Mouse (Mus musculus) MN1 (cell line): ENCODE measurements around the gene Abcc4.

Experiments used
- DNase-seq: peaks from one replicate; pipeline ENCODE4 v3.0.0-alpha.2; 2016; ENCODE audit warnings: low spot score

Abcc4 gene

GRCm38 (mm10) chr14:118506591-118507146, 199.3 kb downstream of the Abcc4 start:
- no peak for DNase-seq

- DNase-seq = no peak
These were observed 209.3 kb downstream of the Abcc4 start for GRCm38 (mm10) chr14:118496767-118497166.

DNA sequence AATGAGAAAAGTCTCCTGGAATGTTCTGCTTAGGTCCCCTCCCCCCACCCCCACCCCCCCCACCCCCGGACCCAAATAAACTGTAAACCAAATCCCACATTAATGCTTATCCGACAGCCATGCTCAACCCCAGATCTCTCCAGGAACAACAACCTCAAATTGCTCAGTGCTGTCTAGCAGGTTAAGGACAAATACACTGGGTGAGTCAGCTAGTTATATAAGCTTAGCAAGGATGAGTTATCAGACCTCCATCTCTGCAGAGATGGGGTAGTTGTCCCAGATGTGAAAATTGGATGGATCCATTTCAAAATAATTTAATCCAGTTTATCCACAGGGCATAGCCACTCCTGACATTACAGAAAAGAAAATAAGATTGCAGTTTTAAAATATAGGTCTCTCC, 210.6 kb downstream of the Abcc4 start:
- DNase-seq = no peak

GRCm38 (mm10) chr14:118491708-118492107, 214.3 kb downstream of the Abcc4 start:
- DNase-seq = no peak

DNA sequence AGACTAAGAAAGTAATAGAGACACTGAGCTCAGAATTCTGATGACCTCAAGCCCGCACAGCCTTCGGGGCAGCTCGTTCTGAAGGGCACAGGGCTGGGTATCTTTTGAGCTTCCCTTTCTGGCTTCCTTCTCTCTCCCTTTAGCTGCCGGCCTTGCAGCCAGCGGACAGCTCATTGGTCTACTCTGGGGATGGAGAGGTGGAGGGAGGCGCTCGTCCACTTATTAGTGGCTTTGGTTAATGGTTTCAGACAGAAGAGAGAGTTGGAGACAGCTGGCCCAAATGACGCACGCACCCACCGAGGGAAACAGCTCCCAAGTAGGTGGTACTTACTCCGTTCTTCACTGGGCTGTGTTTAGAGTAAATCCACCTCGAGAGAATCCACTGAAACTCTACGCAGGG, 214.7 kb downstream of the Abcc4 start:
- no peak for DNase-seq

GRCm38 (mm10) chr14:118490525-118490924, 215.5 kb downstream of the Abcc4 start:
- DNase-seq = no peak

DNA sequence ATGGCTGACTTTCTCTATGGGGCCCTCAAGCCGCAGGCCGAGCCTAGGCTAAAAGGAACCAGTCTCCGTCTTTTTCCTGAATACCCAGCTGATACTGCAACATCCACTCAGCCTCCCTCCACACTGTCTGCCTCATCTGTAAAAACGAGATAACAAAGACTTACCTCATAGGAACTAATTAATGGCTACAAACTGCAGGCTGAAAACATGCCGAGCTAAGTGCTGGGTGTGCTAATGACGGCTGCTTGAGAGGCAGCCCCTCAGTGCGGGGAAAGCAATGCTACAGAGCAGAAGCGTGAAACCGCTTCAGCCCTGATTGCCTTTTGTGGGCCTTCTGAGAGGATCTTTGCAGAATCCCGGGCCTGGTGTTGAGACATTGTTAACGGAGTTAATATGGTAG, 219.7 kb downstream of the Abcc4 start:
- DNase-seq = no peak

DNA sequence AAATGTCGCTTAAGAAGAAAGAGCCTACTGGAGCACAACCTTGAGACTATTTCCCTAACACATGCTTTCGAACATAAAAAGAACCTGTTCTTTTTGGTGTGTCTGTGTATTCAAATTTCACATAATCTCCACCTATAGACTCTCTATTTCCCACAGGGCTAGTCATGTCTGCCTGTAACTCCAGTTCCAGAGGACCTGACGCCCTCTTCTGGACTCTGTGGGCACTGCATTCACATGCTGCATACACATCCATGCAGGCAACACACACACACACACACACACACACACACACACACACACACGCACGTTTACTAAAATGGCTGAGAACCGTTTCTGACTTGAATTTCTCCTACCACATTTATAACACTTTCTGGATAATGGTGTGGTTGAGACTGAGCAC, 220.4 kb downstream of the Abcc4 start:
- DNase-seq = no peak

DNA sequence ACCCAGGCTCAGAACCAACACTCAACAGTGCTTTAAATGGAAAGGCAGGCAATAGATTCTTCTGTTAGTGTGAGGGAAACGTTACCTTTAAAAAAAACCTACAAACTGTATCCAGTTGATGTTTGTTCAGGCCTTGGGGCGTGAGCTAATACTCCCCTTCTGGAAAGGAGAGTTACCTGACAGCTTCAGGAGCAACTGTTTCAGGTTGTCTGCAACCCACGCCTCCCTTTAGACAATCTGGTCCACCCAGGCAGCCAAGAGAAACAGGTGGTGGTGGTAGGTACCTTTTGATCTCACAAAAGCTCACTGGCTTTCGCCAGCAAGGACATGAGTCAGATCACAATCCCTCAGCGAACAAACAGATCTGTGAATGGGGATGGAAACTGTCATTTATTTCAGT, 223.7 kb downstream of the Abcc4 start:
- no peak for DNase-seq

DNA sequence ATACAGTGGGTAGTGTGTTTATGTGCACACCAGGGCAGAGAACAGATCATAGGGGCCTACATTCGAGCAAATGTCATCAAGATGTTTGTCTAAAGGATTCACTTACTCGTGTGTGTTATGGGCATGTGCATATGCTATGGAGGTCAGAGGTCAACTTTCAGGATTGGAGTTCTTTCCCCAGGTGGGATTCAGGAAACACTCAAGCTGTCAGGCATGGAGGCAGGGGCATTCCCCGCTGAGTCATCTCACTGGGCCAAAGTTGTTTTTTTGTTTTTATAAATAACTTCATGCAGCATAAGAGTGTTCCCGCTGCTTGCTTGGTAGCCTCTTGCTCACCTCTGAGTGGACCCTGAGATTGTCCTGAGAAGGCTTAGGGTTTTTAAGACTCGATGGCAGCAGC, 224.2 kb downstream of the Abcc4 start:
- DNase-seq = no peak

- no peak for DNase-seq
These were observed 229.7 kb downstream of the Abcc4 start for GRCm38 (mm10) chr14:118476329-118476728.

GRCm38 (mm10) chr14:118475100-118475454, 230.9 kb downstream of the Abcc4 start:
- no peak for DNase-seq

DNA sequence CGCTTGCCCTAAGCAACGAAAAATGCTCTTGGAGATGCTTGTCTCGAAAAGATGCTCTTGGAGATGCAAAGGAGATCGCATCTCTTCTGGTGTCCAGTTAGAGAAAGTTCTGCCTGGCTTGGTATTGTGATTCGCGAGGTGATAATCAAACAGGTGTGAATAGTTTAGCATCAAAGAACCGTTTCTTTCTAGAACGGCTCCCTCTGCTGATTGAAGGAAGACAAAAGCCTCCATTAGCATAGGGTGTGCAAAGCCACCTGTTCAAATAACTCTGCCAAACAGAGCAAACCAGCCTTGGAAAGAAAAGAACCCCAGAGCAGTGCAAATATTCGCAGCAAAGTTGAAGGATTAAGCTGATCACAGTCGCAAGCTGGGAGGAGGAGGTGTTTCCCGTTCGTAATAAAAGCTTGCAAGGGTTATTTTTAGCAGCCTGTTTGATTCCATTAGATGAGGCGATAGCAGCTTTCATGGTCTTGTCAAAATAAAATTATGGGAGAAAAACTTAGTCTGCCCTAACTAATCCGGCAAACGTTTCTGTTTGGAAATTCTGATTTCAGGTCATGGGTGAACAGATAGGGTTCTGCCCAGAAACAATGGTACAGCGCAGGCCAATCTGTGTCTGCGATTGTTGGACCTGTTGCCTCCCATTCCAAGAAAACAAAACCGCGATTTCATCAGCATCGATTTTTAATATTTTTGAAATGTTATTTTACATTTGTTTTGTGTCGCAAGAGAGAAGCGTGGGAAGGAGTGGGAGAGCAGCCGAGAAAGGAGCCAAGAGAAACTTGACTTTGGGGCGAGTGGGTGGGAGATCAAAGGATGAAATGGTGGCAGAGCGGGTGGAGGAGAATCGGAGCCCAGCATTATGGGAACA, 231.6 kb downstream of the Abcc4 start:
- no peak for DNase-seq

DNA sequence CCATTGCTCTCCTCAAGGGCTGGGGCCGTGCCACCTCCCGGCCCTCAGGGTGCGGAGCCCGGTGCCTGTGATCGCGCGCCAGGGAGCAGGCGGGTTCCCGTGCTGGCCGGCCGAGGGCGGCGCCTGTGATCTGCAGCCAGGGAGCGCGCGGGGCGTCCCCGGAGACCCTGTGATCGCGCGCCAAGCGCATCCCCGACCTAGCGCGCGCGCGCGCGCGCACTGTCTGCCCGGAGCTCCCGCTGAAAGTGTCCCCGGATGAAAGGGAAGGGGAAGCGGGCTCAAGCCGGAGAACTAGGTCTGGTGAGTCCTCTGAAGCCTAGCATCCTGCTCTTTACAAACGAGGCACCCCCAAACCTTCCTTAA, 232.2 kb downstream of the Abcc4 start:
- no peak for DNase-seq

DNA sequence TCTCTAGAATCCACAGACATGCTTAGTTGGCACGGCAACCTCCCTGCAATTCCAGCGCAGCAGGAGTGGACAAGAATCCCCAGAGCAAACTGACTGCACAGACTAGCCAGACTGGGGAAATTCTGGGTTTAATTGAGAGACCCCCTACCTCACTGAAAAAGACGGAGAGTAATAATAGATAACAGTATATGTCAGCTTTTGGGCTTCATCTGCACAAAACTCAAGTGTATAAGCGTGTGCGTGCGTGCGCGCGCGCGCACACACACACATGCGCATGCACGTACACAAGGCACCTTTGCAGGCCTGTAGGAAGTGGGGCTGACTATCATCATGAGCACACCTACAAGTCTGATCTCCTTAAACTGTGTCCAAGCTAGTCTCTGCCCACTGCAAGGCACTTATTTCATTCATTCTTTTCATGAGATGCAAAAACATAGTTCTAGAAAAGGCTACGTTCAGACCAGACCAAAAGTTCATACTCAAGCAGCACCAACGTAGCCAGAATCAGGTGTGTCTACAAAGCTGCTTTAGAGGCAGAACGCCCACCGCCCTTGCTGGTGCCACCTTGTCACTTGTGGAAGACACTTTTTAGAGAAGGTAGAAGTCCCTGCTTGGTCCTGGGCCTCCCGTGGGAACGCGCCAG, 232.7 kb downstream of the Abcc4 start:
- no peak for DNase-seq

GRCm38 (mm10) chr14:118465331-118465730, 240.7 kb downstream of the Abcc4 start:
- no peak for DNase-seq

GRCm38 (mm10) chr14:118464401-118464800, 241.6 kb downstream of the Abcc4 start:
- no peak for DNase-seq

- DNase-seq = no peak
These were observed 253.4 kb downstream of the Abcc4 start for GRCm38 (mm10) chr14:118452572-118452971.

DNA sequence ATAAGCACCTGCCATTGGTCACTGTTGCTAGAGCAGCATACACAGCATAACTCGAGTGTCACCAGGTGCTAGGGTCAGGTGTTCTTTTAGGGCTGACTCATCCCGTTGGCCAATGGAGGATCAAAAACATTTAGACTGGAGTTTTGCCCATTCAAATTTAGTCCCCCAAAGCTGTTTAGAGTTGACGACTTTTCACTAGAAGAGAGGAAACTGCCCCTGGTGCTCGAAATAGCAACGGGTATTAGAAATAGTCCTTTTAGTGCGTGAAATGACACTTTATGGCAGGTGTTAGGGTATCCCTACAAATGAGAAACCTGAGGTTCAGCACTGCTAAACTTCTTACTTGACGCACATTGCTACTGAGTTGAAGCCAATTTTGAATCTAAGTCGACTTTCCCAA, 265.9 kb downstream of the Abcc4 start:
- DNase-seq = no peak

GRCm38 (mm10) chr14:118437156-118437931, 268.7 kb downstream of the Abcc4 start:
- DNase-seq = no peak

DNA sequence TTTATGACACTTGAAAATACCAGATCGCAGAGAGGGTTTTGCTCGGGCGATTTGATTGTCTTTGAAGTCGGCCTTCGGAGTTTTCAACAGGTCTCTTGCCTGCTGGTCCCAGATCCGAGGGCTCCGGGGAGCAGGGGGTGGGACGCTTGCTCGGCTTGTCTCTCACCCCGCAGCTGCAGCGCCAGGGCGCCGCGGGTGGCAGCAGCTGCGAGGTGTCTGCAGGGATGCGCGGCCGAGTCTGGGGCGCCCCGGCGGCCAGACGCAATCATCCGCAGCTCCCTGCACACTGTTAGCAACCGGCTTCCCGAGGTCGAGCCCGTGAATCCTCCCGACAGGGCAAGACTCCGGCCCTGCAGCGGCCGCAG, 269.2 kb downstream of the Abcc4 start:
- DNase-seq = no peak

GRCm38 (mm10) chr14:118435676-118436330, 270.2 kb downstream of the Abcc4 start:
- no peak for DNase-seq
